Mouse (Mus musculus) lung, embryonic 14.5 days (tissue): ENCODE measurements at regions not wholly inside any gene's neighbourhood (a gene's known extent, or its start where the extent isn't known, plus 50 kb on each side); places are given as distances from the start of the nearest gene placed in this dataset.
A peak's percentile ranks its signal among the peaks of the same experiment; 100 is the strongest.

Experiments used
- ATAC-seq: fragments of 200-750 bp; cut with Nextera tagmentation; 2 replicates; pipeline ENCODE4 v1.8.0; 2017; ENCODE audit warnings: mild to moderate bottlenecking, moderate TSS enrichment, moderate library complexity; ENCODE audit not compliant: insufficient read depth
- DNase-seq: peaks from one replicate; pipeline ENCODE4 v3.0.0-alpha.2; 2015
- H3K27ac ChIP-seq: fragments of 300-500 bp; sonication (generic); 2 replicates; pipeline ENCODE4 v1.5.1; 2014; ENCODE audit warnings: low read depth, mild to moderate bottlenecking, moderate library complexity
- H3K27me3 ChIP-seq: fragments of 300-500 bp; sonication (generic); 2 replicates; pipeline ENCODE4 v1.6.1; 2014; ENCODE audit warnings: low read length, control low read depth; ENCODE audit not compliant: insufficient read depth
- H3K36me3 ChIP-seq: fragments of 300-500 bp; sonication (generic); 2 replicates; pipeline ENCODE4 v1.6.1; 2014; ENCODE audit warnings: control low read depth; ENCODE audit not compliant: insufficient read depth
- H3K4me1 ChIP-seq: fragments of 300-500 bp; sonication (generic); 2 replicates; pipeline ENCODE4 v1.6.1; 2014; ENCODE audit warnings: antibody characterized with exemption, control low read depth; ENCODE audit not compliant: insufficient read depth
- H3K4me2 ChIP-seq: fragments of 300-500 bp; sonication (generic); 2 replicates; pipeline ENCODE4 v1.6.1; 2014; ENCODE audit warnings: mild to moderate bottlenecking
- H3K4me3 ChIP-seq: fragments of 300-500 bp; sonication (generic); 2 replicates; pipeline ENCODE4 v1.5.1; 2014; ENCODE audit warnings: low read depth, low read length
- H3K9ac ChIP-seq: fragments of 300-500 bp; sonication (generic); 2 replicates; pipeline ENCODE4 v1.6.1; 2014
- H3K9me3 ChIP-seq: fragments of 300-500 bp; sonication (generic); 2 replicates; pipeline ENCODE4 v1.6.1; 2016; ENCODE audit warnings: low read depth, low read length, control low read depth
- CTCF ChIP-seq: IDR thresholded peaks from 2 replicates; pipeline ENCODE4 v1.5.1; 2016; ENCODE audit warnings: antibody characterized with exemption, low read depth
- WGBS: fragments of 180-500 bp; shearing (Covaris S2); extraction: QIAGEN DNeasy Blood & Tissue Kit; methylation state at CpG from one replicate; pipeline ENCODE4 v1.1.7; 2014; 5-methylcytosine and 5-hydroxymethylcytosine counted together

DNA sequence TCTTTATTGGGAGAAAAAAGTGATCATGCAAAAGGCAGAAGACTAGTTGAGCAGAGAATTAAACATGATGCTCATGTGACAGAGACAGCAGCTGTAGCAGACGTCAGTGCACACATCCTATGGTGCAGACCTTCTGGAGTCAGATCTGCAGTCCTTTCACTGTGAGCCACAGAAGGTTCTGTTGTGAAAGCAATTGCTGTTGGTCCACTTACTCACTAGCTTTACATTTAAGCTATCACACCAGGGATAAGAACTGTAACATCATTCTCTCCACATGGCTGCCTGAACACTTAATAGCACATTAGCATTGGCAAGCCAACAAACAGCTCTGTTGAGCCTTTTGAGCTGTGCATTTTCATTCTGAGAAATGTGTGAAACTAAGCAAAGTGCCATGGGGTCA, 1509.7 kb upstream of the Flrt2 start:
- no peaks in the 10 kb centered on the region for H3K9me3 ChIP-seq
- no peaks in the 10 kb centered on the region for H3K4me1 ChIP-seq
- H3K9ac ChIP-seq, result no peak overlapping the region
- no peak overlapping the region for H3K4me3 ChIP-seq
- no peak for TF ChIP-seq CTCF
- H3K27me3 ChIP-seq, result no peaks in the 10 kb centered on the region
- no peak overlapping the region for H3K4me2 ChIP-seq
- H3K27ac ChIP-seq, result no peak overlapping the region
- DNase-seq, result peak; percentile 15
- no peaks in the 10 kb centered on the region for H3K36me3 ChIP-seq
- WGBS, result 33% methylated on average over 1 of the region's 1 CpGs
- no peak for ATAC-seq

DNA sequence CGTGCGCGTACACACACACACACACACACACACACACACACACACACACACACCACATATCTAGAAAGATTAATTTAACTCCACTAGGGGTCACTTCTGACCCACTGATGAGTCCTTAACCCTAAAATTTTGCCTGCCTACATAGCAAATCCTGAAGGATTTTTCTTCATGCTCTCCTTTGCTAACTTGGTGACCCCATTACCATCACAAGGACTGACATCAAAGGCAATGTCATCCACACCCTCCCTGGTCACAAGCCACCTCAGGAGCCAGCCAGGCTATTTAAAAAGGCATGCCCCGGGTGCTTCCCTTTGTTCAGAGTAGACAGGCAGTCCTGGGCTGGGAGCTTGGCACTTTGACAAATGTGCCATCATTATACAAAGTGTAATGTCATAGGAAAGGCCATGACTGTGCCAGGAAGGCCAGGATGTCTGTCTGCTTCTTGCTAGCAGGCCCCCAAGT, 1501.4 kb upstream of the Flrt2 start:
- DNase-seq (peak; percentile 73), ATAC-seq (peak; percentile 86)
- H3K9me3 ChIP-seq, result no peaks in the 10 kb centered on the region
- no peaks in the 10 kb centered on the region for H3K36me3 ChIP-seq
- no peak overlapping the region for H3K4me3 ChIP-seq
- WGBS, result 63% methylated on average over 4 of the region's 4 CpGs
- H3K27ac ChIP-seq, result no peak overlapping the region
- no peaks in the 10 kb centered on the region for H3K4me1 ChIP-seq
- no peak overlapping the region for H3K9ac ChIP-seq
- TF ChIP-seq CTCF, result peak; percentile 31; the same call in 1 of the 2 replicates
- no peak overlapping the region for H3K4me2 ChIP-seq
- no peaks in the 10 kb centered on the region for H3K27me3 ChIP-seq

DNA sequence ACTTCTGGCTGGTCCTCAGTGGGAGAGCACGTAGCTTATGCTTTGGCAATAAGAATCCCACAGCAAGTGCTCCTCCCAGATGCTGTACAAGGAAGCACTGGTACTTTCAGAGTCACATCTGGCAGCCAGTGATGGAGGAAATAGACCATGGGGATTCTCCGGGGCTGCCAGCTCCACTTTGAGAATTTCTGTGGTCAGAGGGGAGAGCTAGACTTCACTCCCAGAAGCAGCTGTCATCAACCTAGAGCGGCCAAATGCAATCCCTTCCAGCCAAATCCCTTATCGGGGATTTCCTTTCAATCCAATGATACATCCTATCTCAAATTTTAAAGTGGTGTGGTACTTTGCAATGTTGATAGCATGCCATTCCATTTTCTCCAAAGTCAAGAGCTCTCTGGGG, 1474.1 kb upstream of the Flrt2 start:
- ATAC-seq (no peak), DNase-seq (no peak)
- Histone ChIP-seq H3K27ac (no peak overlapping the region), H3K4me2 (no peak overlapping the region), H3K4me3 (no peak overlapping the region), H3K9ac (no peak overlapping the region), H3K4me1 (no peaks in the 10 kb centered on the region), H3K27me3 (no peaks in the 10 kb centered on the region), H3K36me3 (no peaks in the 10 kb centered on the region), H3K9me3 (no peaks in the 10 kb centered on the region)
- WGBS, result 80% methylated on average over 4 of the region's 4 CpGs
- no peak for TF ChIP-seq CTCF

DNA sequence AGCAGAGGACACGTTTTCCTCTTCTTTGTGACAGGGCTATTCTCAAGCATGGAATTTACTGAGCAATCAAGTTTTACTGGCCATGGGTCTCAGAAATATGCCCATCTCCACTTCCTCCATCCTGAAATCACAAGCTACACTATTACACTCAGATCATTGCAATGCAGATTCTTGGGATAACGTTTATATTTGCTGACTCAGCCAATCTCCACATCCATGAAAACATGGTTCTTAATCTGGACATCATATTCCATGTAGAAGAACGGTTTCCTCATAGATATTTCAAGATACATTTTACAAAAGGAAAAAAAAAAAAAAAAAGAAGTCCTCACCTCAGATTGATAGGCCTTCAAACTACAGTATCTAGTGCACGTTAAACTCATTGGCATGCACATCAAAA, 1462.1 kb upstream of the Flrt2 start:
- Histone ChIP-seq H3K4me1 (no peaks in the 10 kb centered on the region), H3K4me3 (no peak overlapping the region), H3K4me2 (no peak overlapping the region), H3K9ac (no peak overlapping the region), H3K9me3 (no peaks in the 10 kb centered on the region), H3K27ac (no peak overlapping the region), H3K27me3 (no peaks in the 10 kb centered on the region), H3K36me3 (no peaks in the 10 kb centered on the region)
- 84% methylated on average over 4 of the region's 4 CpGs for WGBS
- no peak for TF ChIP-seq CTCF
- no peak for ATAC-seq
- DNase-seq, result no peak

DNA sequence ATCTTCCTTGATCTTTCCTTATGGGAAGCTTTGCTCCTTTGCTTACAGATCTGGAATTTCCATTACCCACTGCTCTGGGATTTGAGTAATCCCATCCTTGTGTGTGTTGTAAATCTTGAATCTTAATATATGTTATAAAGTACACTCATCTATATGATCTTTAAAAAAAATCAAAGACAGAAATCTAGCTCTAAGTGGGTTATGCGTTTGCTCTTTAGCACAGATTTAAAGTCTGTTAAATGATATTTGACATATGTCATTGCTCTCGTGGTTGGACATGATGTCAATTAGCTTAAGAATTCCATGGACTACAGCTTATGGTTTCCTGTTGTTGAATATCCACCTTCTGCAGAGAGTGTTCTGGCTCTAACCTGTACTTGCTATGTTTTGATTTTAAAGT, 1446.7 kb upstream of the Flrt2 start:
- 47% methylated on average over 2 of the region's 2 CpGs for WGBS
- no peak for ATAC-seq
- no peak for TF ChIP-seq CTCF

DNA sequence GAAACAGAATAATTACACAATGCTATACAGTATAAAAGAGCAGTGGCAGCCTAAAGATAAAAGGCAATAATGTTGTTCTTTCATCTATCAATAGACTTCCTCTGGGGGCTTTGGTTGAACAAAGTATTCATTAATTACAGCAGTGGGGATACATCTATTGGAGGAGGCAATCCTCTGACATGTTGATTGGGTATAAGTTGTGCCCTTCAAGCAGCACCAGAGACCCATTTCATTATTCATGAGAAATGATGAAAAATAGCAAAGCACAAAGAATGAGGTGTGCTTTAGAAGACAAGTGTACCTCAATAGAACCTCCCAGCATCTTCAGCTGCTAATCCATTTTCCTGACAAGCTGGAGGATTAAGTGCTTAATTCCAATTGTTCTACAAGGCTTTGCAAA, 1444.7 kb upstream of the Flrt2 start:
- Histone ChIP-seq H3K27me3 (no peaks in the 10 kb centered on the region), H3K4me1 (no peaks in the 10 kb centered on the region), H3K27ac (no peak overlapping the region), H3K9ac (no peak overlapping the region), H3K4me3 (no peak overlapping the region), H3K4me2 (no peak overlapping the region), H3K9me3 (no peaks in the 10 kb centered on the region), H3K36me3 (no peaks in the 10 kb centered on the region)
- no peak for DNase-seq
- TF ChIP-seq CTCF, result no peak
- ATAC-seq, result no peak

More for the DNA sequence above, 1446.7 kb upstream of the Flrt2 start:
- H3K36me3 ChIP-seq, result no peaks in the 10 kb centered on the region
- no peak for DNase-seq
- H3K4me1 ChIP-seq, result no peaks in the 10 kb centered on the region
- no peak overlapping the region for H3K4me2 ChIP-seq
- H3K4me3 ChIP-seq, result no peak overlapping the region
- no peak overlapping the region for H3K27ac ChIP-seq
- H3K9ac ChIP-seq, result no peak overlapping the region
- no peaks in the 10 kb centered on the region for H3K27me3 ChIP-seq
- no peaks in the 10 kb centered on the region for H3K9me3 ChIP-seq

DNA sequence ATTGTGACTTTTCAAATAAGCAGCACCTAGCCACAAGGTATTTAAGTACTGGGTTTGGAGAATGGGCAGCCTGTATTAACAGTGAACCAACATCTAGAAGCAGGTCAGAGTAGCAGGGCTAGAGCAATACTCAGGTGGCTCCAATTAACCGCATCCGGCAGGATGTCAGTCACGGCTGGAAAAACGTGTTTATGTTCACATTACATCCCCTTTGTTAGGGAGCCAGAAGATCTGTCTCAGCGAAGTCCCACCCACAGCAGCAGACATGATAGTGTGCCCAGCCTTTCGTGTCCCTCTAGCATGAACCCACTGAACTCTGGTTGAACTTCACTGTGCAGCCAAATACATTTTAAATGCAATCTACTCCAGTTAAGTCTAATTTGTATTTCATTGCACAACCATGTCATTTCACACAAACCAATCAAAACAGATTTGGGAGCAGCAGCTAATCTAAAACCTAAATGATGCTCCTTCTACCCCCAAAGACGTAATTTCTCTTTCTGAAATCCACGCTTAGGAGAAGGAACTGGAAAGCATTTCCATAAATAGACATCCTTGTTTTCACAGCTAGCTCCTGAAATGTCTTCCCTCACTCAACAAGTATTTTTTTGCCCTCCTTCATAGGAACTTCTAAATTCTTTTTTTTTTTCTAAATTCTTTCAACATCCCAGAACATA, 1438.9 kb upstream of the Flrt2 start:
- TF ChIP-seq CTCF, result no peak
- 25% methylated on average over 8 of the region's 8 CpGs for WGBS
- Histone ChIP-seq H3K36me3 (no peaks in the 10 kb centered on the region), H3K27me3 (no peaks in the 10 kb centered on the region), H3K9ac (no peak overlapping the region), H3K9me3 (no peaks in the 10 kb centered on the region), H3K4me2 (no peak overlapping the region), H3K27ac (no peak overlapping the region), H3K4me3 (no peak overlapping the region), H3K4me1 (no peaks in the 10 kb centered on the region)
- ATAC-seq (peak; percentile 95), DNase-seq (peak; percentile 78)
